ENCODE assay signal across 8 mouse cellular contexts in genomic region chr7:130577388-130578003, GRCm38 (mm10). TPM values are rescaled to one million over a fixed set of nuclear protein-coding genes. Genes with fewer than 3 reads are reported as not detected.
DNase-seq lines count a peak whose midpoint lies in the region; ATAC-seq and TF ChIP-seq lines count a peak whose summit lies in the region.

Tacc2 (plus strand) TSS chr7:130577438.

- no peaks in the 10 kb centered on the region for H3K9me3 ChIP-seq in embryonic facial prominence, embryonic 15.5 days (replicated peaks)
- H3K9me3 ChIP-seq in limb, embryonic 10.5 days (replicated peaks), result no peaks in the 10 kb centered on the region

- no peaks in the 10 kb centered on the region for H3K27me3 ChIP-seq in embryonic facial prominence, embryonic 15.5 days
- 0 out of 2 replicates have a peak, but pooled peaks cover 4% of the 10 kb centered on the region for H3K27me3 ChIP-seq in limb, embryonic 10.5 days (ENCODE audit: low read depth, poor library complexity, severe bottlenecking)

- H3K27ac ChIP-seq in embryonic facial prominence, embryonic 15.5 days (replicated peaks), result peak within 1 kb of the TSS; percentile 85
- H3K27ac ChIP-seq in limb, embryonic 10.5 days, result no peak within 1 kb of the TSS
- H3K27ac ChIP-seq in olfactory bulb, adult 2 months (ENCODE audit: insufficient read depth, low read depth, low read length), result no peak within 1 kb of the TSS

- TF ChIP-seq POLR2A in lung, adult 2 months (IDR thresholded peaks at IDR 0.05; ENCODE audit: borderline replicate concordance, extremely low read depth, low read depth, low read length), result peak; percentile 33; the same call in 1 of the 2 replicates
- TF ChIP-seq POLR2A in olfactory bulb, adult 2 months (IDR thresholded peaks at IDR 0.05; ENCODE audit: insufficient read depth, low read depth, low read length), result no peak

- peak within 1 kb of the TSS; percentile 56 for H3K4me3 ChIP-seq in lung, adult 2 months (replicated peaks; ENCODE audit: extremely low read depth, low read depth, low read length)
- H3K4me3 ChIP-seq in embryonic facial prominence, embryonic 15.5 days (replicated peaks), result peak within 1 kb of the TSS; percentile 25
- peak within 1 kb of the TSS; percentile 31 for H3K4me3 ChIP-seq in limb, embryonic 10.5 days
- H3K4me3 ChIP-seq in olfactory bulb, adult 2 months (ENCODE audit: insufficient read depth, low read depth, low read length), result no peak within 1 kb of the TSS

- no peak for DNase-seq in lung, adult 2 months
- no peak for DNase-seq in lung, postnatal 4 days
- no peak for DNase-seq in heart, postnatal 14 days
- DNase-seq in limb, embryonic 10.5 days (ENCODE audit: low spot score), result no peak
- no peak for DNase-seq in natural killer cell, adult 2 months (ENCODE audit: low spot score in 2 of 2)
- no peak for DNase-seq in frontal cortex, postnatal 10 days (ENCODE audit: low spot score in 2 of 2)

- H3K9ac ChIP-seq in embryonic facial prominence, embryonic 15.5 days, result no peak within 1 kb of the TSS

- peak within 1 kb of the TSS; percentile 45 for H3K4me2 ChIP-seq in embryonic facial prominence, embryonic 15.5 days (replicated peaks)

- H3K36me3 ChIP-seq in embryonic facial prominence, embryonic 15.5 days, result no peaks in the 10 kb centered on the region
- H3K36me3 ChIP-seq in limb, embryonic 10.5 days, result no peaks in the 10 kb centered on the region

- intact Hi-C loops in heart, postnatal 14 days (cut with DNase I), result no loop called here

- peaks cover 5% of the 10 kb centered on the region; the same call in 1 of the 2 replicates for H3K4me1 ChIP-seq in lung, adult 2 months (ENCODE audit: control insufficient read depth, insufficient read depth, low read length)
- H3K4me1 ChIP-seq in embryonic facial prominence, embryonic 15.5 days, result peaks cover 25% of the 10 kb centered on the region
- H3K4me1 ChIP-seq in limb, embryonic 10.5 days, result peaks cover 11% of the 10 kb centered on the region
- H3K4me1 ChIP-seq in olfactory bulb, adult 2 months (ENCODE audit: control insufficient read depth, insufficient read depth, low read length), result no peaks in the 10 kb centered on the region

- 35% methylated on average over 15 of the region's 15 CpGs for WGBS in lung, adult 2 months
- WGBS in embryonic facial prominence, embryonic 15.5 days, result 38% methylated on average over 15 of the region's 15 CpGs
- 35% methylated on average over 15 of the region's 15 CpGs for WGBS in limb, embryonic 10.5 days
- WGBS in olfactory bulb, adult 2 months, result 71% methylated on average over 15 of the region's 15 CpGs

- TF ChIP-seq CTCF in lung, adult 2 months (IDR thresholded peaks at IDR 0.05; ENCODE audit: insufficient read depth, low read length), result no peak
- TF ChIP-seq CTCF in olfactory bulb, adult 2 months (IDR thresholded peaks at IDR 0.05; ENCODE audit: insufficient read depth, low read depth, low read length), result no peak

- ATAC-seq in embryonic facial prominence, embryonic 15.5 days (ENCODE audit: insufficient number of reproducible peaks, low FRiP score, low TSS enrichment, low read depth), result no peak

RNA-seq across cellular contexts. Expression of gene Tacc2, which starts in this region (rescaled TPM):
- 71.7 and 74.5 TPM in 2 replicates for polyA plus RNA-seq in lung, adult 2 months (2012; rRNA removed)
- 39.7 and 46.0 TPM in 2 replicates for polyA plus RNA-seq in embryonic facial prominence, embryonic 15.5 days (2015; fragmentation: Nextera tagmentation; extraction: Ambion mirVana)
- total RNA-seq in heart, postnatal 14 days (2021), result 100 to 1,000 TPM; 316 to 336 TPM
- 37.5 and 39.2 TPM in 2 replicates for polyA plus RNA-seq in limb, embryonic 10.5 days (2016; fragmentation: Nextera tagmentation; extraction: Ambion mirVana)
- polyA plus RNA-seq in olfactory bulb, adult 2 months (2012; ENCODE audit: insufficient read depth, insufficient read length, low replicate concordance, missing spikeins), result not detected in 2 replicates
